8 mouse cellular contexts compared by ENCODE assay signal in the genomic region with DNA sequence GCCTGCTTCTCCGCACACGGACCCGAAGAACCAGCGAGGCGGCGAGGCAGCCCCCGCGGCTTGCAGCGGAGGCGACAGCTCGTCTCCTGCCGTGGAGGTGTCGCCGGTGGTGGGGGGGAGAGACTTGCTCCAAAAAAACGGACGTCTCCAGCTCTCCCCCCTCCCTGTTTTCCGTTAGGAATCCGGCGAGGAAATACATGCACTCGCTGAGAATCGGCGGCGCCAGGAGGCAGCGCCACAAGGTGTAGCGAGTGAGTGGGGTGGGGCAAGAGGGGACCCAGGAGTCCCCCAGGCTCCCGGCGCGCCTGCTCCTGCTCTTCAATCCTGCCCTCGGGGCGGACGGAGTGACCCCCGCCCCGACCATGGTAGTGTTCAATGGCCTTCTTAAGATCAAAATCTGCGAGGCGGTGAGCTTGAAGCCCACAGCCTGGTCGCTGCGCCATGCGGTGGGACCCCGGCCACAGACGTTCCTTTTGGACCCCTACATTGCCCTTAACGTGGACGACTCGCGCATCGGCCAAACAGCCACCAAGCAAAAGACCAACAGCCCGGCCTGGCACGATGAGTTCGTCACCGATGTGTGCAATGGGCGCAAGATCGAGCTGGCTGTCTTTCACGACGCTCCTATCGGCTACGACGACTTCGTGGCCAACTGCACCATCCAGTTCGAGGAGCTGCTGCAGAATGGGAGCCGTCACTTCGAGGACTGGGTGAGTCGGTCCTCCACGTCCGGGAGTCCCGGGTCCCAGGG. TPM values are rescaled to one million over a fixed set of nuclear protein-coding genes. Genes with fewer than 3 reads are reported as not detected.
DNase-seq lines count a peak whose midpoint lies in the region; ATAC-seq and TF ChIP-seq lines count a peak whose summit lies in the region.

No protein-coding gene starts in this region.

- TF ChIP-seq POLR2A in cerebellum, adult 2 months (IDR thresholded peaks at IDR 0.05; ENCODE audit: borderline replicate concordance, insufficient read depth, low read length), result no peak

- under 1% methylated on average over 64 of the region's 64 CpGs for WGBS in cerebellum, adult 2 months
- WGBS in hindbrain, embryonic 14.5 days, result under 1% methylated on average over 64 of the region's 64 CpGs
- under 1% methylated on average over 64 of the region's 64 CpGs for WGBS in limb, embryonic 12.5 days
- under 1% methylated on average over 64 of the region's 64 CpGs for WGBS in midbrain, embryonic 12.5 days
- under 1% methylated on average over 64 of the region's 64 CpGs for WGBS in stomach, embryonic 15.5 days

- H3K4me3 ChIP-seq in cerebellum, adult 2 months (replicated peaks; ENCODE audit: insufficient read depth, low read depth, low read length), result peak overlapping the region; percentile 67
- H3K4me3 ChIP-seq in hindbrain, embryonic 14.5 days (replicated peaks; ENCODE audit: low read length), result peak overlapping the region; percentile 77
- H3K4me3 ChIP-seq in limb, embryonic 12.5 days (replicated peaks), result peak overlapping the region; percentile 72
- peak overlapping the region; percentile 69 for H3K4me3 ChIP-seq in midbrain, embryonic 12.5 days
- peak overlapping the region; percentile 68 for H3K4me3 ChIP-seq in stomach, embryonic 15.5 days (replicated peaks)

- H3K4me2 ChIP-seq in hindbrain, embryonic 14.5 days (replicated peaks), result peak overlapping the region; percentile 78
- peak overlapping the region; percentile 92 for H3K4me2 ChIP-seq in limb, embryonic 12.5 days
- H3K4me2 ChIP-seq in midbrain, embryonic 12.5 days (replicated peaks), result peak overlapping the region; percentile 95
- H3K4me2 ChIP-seq in stomach, embryonic 15.5 days, result peak overlapping the region; percentile 99

- peak overlapping the region; percentile 94 for H3K27ac ChIP-seq in cerebellum, adult 2 months (ENCODE audit: insufficient read depth, low read length)
- peak overlapping the region; percentile 90 for H3K27ac ChIP-seq in hindbrain, embryonic 14.5 days
- H3K27ac ChIP-seq in limb, embryonic 12.5 days, result peak overlapping the region; percentile 94
- H3K27ac ChIP-seq in midbrain, embryonic 12.5 days (replicated peaks), result peak overlapping the region; percentile 85
- H3K27ac ChIP-seq in stomach, embryonic 15.5 days, result peak overlapping the region; percentile 95

- H3K4me1 ChIP-seq in cerebellum, adult 2 months (ENCODE audit: control insufficient read depth, insufficient read depth, low read length), result peaks cover 9% of the 10 kb centered on the region
- H3K4me1 ChIP-seq in hindbrain, embryonic 14.5 days (replicated peaks; ENCODE audit: control insufficient read depth, insufficient read depth, low read length), result peaks cover 25% of the 10 kb centered on the region
- peaks cover 30% of the 10 kb centered on the region for H3K4me1 ChIP-seq in limb, embryonic 12.5 days (replicated peaks)
- peaks cover 24% of the 10 kb centered on the region for H3K4me1 ChIP-seq in midbrain, embryonic 12.5 days
- peaks cover 22% of the 10 kb centered on the region for H3K4me1 ChIP-seq in stomach, embryonic 15.5 days

- peaks cover 4% of the 10 kb centered on the region; the same call in 1 of the 2 replicates for H3K36me3 ChIP-seq in hindbrain, embryonic 14.5 days (replicated peaks; ENCODE audit: control insufficient read depth, insufficient read depth)
- H3K36me3 ChIP-seq in limb, embryonic 12.5 days, result peaks cover 6% of the 10 kb centered on the region; the same call in 1 of the 2 replicates
- no peaks in the 10 kb centered on the region for H3K36me3 ChIP-seq in midbrain, embryonic 12.5 days
- no peaks in the 10 kb centered on the region for H3K36me3 ChIP-seq in stomach, embryonic 15.5 days

- no peaks in the 10 kb centered on the region for H3K9me3 ChIP-seq in hindbrain, embryonic 14.5 days (ENCODE audit: control insufficient read depth, low read length)
- no peaks in the 10 kb centered on the region for H3K9me3 ChIP-seq in limb, embryonic 12.5 days
- no peaks in the 10 kb centered on the region for H3K9me3 ChIP-seq in midbrain, embryonic 12.5 days
- no peaks in the 10 kb centered on the region for H3K9me3 ChIP-seq in stomach, embryonic 15.5 days

- ATAC-seq in hindbrain, embryonic 14.5 days (ENCODE audit: low FRiP score), result no peak
- no peak for ATAC-seq in limb, embryonic 12.5 days (ENCODE audit: insufficient number of reproducible peaks, insufficient read depth, low FRiP score, low TSS enrichment, low read depth)
- no peak; the same call in 1 of the 2 replicates for ATAC-seq in midbrain, embryonic 12.5 days (ENCODE audit: low FRiP score, low read depth)
- ATAC-seq in stomach, embryonic 15.5 days (ENCODE audit: insufficient read depth, low FRiP score, low read depth), result no peak

- DNase-seq in kidney, adult 11 months, result peak; percentile 37
- DNase-seq in kidney, adult 9 months, result no peak
- peak; percentile 73 to 74 for DNase-seq in cerebellum, adult 2 months
- DNase-seq in frontal cortex, postnatal 14 days (ENCODE audit: low spot score in 2 of 2), result peak; percentile 38 to 55
- peak; percentile 46 for DNase-seq in hindbrain, embryonic 14.5 days (ENCODE audit: low spot score)

- no peak for TF ChIP-seq CTCF in cerebellum, adult 2 months (IDR thresholded peaks at IDR 0.05; ENCODE audit: borderline replicate concordance, insufficient read depth, low read depth, low read length)

- peak overlapping the region; percentile 85 for H3K9ac ChIP-seq in hindbrain, embryonic 14.5 days
- peak overlapping the region; percentile 81 for H3K9ac ChIP-seq in limb, embryonic 12.5 days (replicated peaks)
- H3K9ac ChIP-seq in midbrain, embryonic 12.5 days (replicated peaks), result peak overlapping the region; percentile 73
- peak overlapping the region; percentile 89 for H3K9ac ChIP-seq in stomach, embryonic 15.5 days

- H3K27me3 ChIP-seq in cerebellum, adult 2 months (ENCODE audit: control insufficient read depth, insufficient read depth, low read length), result no peaks in the 10 kb centered on the region
- no peaks in the 10 kb centered on the region for H3K27me3 ChIP-seq in hindbrain, embryonic 14.5 days (ENCODE audit: control insufficient read depth, insufficient read depth, low read length)
- H3K27me3 ChIP-seq in limb, embryonic 12.5 days, result peaks cover 15% of the 10 kb centered on the region
- peaks cover 42% of the 10 kb centered on the region for H3K27me3 ChIP-seq in midbrain, embryonic 12.5 days
- H3K27me3 ChIP-seq in stomach, embryonic 15.5 days (replicated peaks), result no peaks in the 10 kb centered on the region; the same call in 1 of the 2 replicates

RNA-seq across cellular contexts. Expression of a gene that starts 0.8 kb away (rescaled TPM):
- polyA plus RNA-seq in cerebellum, adult 2 months (2012; rRNA removed), result 53.7 and 53.8 TPM in 2 replicates
- 38.7 and 43.5 TPM in 2 replicates for polyA plus RNA-seq in hindbrain, embryonic 14.5 days (2014; fragmentation: Nextera tagmentation; extraction: Ambion mirVana)
- 5.5 and 7.7 TPM in 2 replicates for polyA plus RNA-seq in limb, embryonic 12.5 days (2016; fragmentation: Nextera tagmentation; extraction: Ambion mirVana)
- 5.3 and 5.8 TPM in 2 replicates for polyA plus RNA-seq in midbrain, embryonic 12.5 days (2016; fragmentation: Nextera tagmentation; extraction: Ambion mirVana)
- 6.3 and 6.5 TPM in 2 replicates for polyA plus RNA-seq in stomach, embryonic 15.5 days (2015; fragmentation: Nextera tagmentation; extraction: Ambion mirVana)

RNA-seq across cellular contexts. Expression of a gene that starts 23.4 kb away (rescaled TPM):
- polyA plus RNA-seq in cerebellum, adult 2 months (2012; rRNA removed), result 5.3 and 5.9 TPM in 2 replicates
- 7.6 and 10.4 TPM in 2 replicates for polyA plus RNA-seq in hindbrain, embryonic 14.5 days (2014; fragmentation: Nextera tagmentation; extraction: Ambion mirVana)
- polyA plus RNA-seq in limb, embryonic 12.5 days (2016; fragmentation: Nextera tagmentation; extraction: Ambion mirVana), result 23.8 and 26.5 TPM in 2 replicates
- polyA plus RNA-seq in midbrain, embryonic 12.5 days (2016; fragmentation: Nextera tagmentation; extraction: Ambion mirVana), result 22.3 and 22.9 TPM in 2 replicates
- 13.2 and 13.3 TPM in 2 replicates for polyA plus RNA-seq in stomach, embryonic 15.5 days (2015; fragmentation: Nextera tagmentation; extraction: Ambion mirVana)
